In the genomic region with DNA sequence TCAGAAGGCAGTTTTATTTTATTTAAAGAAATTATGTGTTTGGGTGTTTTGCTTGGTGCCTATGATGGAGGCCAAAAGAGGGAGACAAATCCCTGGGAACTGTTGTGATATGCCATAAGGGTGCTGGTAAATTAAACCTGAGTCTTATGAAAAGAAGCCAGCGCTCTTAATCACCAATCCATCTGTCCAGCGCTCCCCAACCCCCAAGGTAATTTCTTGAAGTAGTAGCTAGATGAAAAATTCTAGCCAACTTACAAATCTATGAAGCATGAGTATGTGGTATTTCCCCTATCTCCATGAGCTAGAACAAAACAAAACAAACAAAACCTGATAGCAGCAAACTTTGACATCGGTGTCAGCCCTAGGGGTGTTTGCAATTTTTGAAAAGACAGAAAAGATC, we compare ENCODE assay signal across 8 mouse cellular contexts. TPM values are rescaled to one million over a fixed set of nuclear protein-coding genes. Genes with fewer than 3 reads are reported as not detected.
DNase-seq lines count a peak whose midpoint lies in the region; ATAC-seq lines count a peak whose summit lies in the region.

No protein-coding gene starts in this region.

- no peak overlapping the region for H3K27ac ChIP-seq in forebrain, embryonic 12.5 days
- H3K27ac ChIP-seq in forebrain, embryonic 10.5 days, result no peak overlapping the region
- H3K27ac ChIP-seq in limb, embryonic 12.5 days, result no peak overlapping the region
- no peak overlapping the region for H3K27ac ChIP-seq in limb, embryonic 10.5 days
- H3K27ac ChIP-seq in hindbrain, embryonic 13.5 days, result no peak overlapping the region

- H3K36me3 ChIP-seq in forebrain, embryonic 12.5 days (replicated peaks), result no peaks in the 10 kb centered on the region
- peaks cover 4% of the 10 kb centered on the region for H3K36me3 ChIP-seq in forebrain, embryonic 10.5 days (replicated peaks)
- H3K36me3 ChIP-seq in limb, embryonic 12.5 days, result peaks cover 9% of the 10 kb centered on the region; the same call in 1 of the 2 replicates
- H3K36me3 ChIP-seq in limb, embryonic 10.5 days, result 0 out of 2 replicates have a peak, but pooled peaks cover 3% of the 10 kb centered on the region
- peaks cover 5% of the 10 kb centered on the region for H3K36me3 ChIP-seq in hindbrain, embryonic 13.5 days

- no peak overlapping the region for H3K4me3 ChIP-seq in forebrain, embryonic 12.5 days (replicated peaks)
- H3K4me3 ChIP-seq in forebrain, embryonic 10.5 days, result no peak overlapping the region; the same call in 1 of the 2 replicates
- no peak overlapping the region for H3K4me3 ChIP-seq in limb, embryonic 12.5 days (replicated peaks)
- H3K4me3 ChIP-seq in limb, embryonic 10.5 days, result no peak overlapping the region
- no peak overlapping the region for H3K4me3 ChIP-seq in hindbrain, embryonic 13.5 days

- no peaks in the 10 kb centered on the region for H3K27me3 ChIP-seq in forebrain, embryonic 12.5 days
- H3K27me3 ChIP-seq in forebrain, embryonic 10.5 days (ENCODE audit: poor library complexity, severe bottlenecking), result no peaks in the 10 kb centered on the region
- no peaks in the 10 kb centered on the region for H3K27me3 ChIP-seq in limb, embryonic 12.5 days
- H3K27me3 ChIP-seq in limb, embryonic 10.5 days (ENCODE audit: low read depth, poor library complexity, severe bottlenecking), result no peaks in the 10 kb centered on the region
- no peaks in the 10 kb centered on the region for H3K27me3 ChIP-seq in hindbrain, embryonic 13.5 days

- 88% methylated on average over 3 of the region's 3 CpGs for WGBS in forebrain, embryonic 12.5 days
- 83% methylated on average over 3 of the region's 3 CpGs for WGBS in forebrain, embryonic 10.5 days
- WGBS in limb, embryonic 12.5 days, result 83% methylated on average over 3 of the region's 3 CpGs
- 88% methylated on average over 3 of the region's 3 CpGs for WGBS in limb, embryonic 10.5 days
- WGBS in hindbrain, embryonic 13.5 days, result 74% methylated on average over 3 of the region's 3 CpGs

- peak overlapping the region; percentile 63; the same call in 1 of the 2 replicates for H3K4me2 ChIP-seq in forebrain, embryonic 12.5 days
- peak overlapping the region; percentile 70 for H3K4me2 ChIP-seq in limb, embryonic 12.5 days
- H3K4me2 ChIP-seq in hindbrain, embryonic 13.5 days, result peak overlapping the region; percentile 68

- no peak overlapping the region for H3K9ac ChIP-seq in forebrain, embryonic 12.5 days
- H3K9ac ChIP-seq in limb, embryonic 12.5 days (replicated peaks), result no peak overlapping the region
- H3K9ac ChIP-seq in hindbrain, embryonic 13.5 days, result no peak overlapping the region

- DNase-seq in forebrain, embryonic 10.5 days (ENCODE audit: extremely low spot score, low spot score), result no peak
- DNase-seq in limb, embryonic 10.5 days (ENCODE audit: low spot score), result no peak
- DNase-seq in naive thymus-derived CD4-positive, alpha-beta T cell, adult 2 months (ENCODE audit: low read depth), result peak; percentile 25
- no peak for DNase-seq in embryo, embryonic 10.5 days (ENCODE audit: low spot score)
- DNase-seq in layer of hippocampus, postnatal 25 days (ENCODE audit: extremely low spot score in 1 of 2, low spot score in 1 of 2), result no peak

- peaks cover 18% of the 10 kb centered on the region for H3K4me1 ChIP-seq in forebrain, embryonic 12.5 days
- peaks cover 25% of the 10 kb centered on the region for H3K4me1 ChIP-seq in forebrain, embryonic 10.5 days
- peaks cover 18% of the 10 kb centered on the region; the same call in 1 of the 2 replicates for H3K4me1 ChIP-seq in limb, embryonic 12.5 days (replicated peaks)
- peaks cover 17% of the 10 kb centered on the region for H3K4me1 ChIP-seq in limb, embryonic 10.5 days
- peaks cover 30% of the 10 kb centered on the region for H3K4me1 ChIP-seq in hindbrain, embryonic 13.5 days (replicated peaks)

- no peak for ATAC-seq in forebrain, embryonic 12.5 days (ENCODE audit: low FRiP score)
- no peak for ATAC-seq in limb, embryonic 12.5 days (ENCODE audit: insufficient number of reproducible peaks, insufficient read depth, low FRiP score, low TSS enrichment, low read depth)
- ATAC-seq in hindbrain, embryonic 13.5 days (ENCODE audit: low FRiP score), result no peak

- no peaks in the 10 kb centered on the region for H3K9me3 ChIP-seq in forebrain, embryonic 12.5 days
- H3K9me3 ChIP-seq in forebrain, embryonic 10.5 days, result no peaks in the 10 kb centered on the region
- no peaks in the 10 kb centered on the region for H3K9me3 ChIP-seq in limb, embryonic 12.5 days
- no peaks in the 10 kb centered on the region for H3K9me3 ChIP-seq in limb, embryonic 10.5 days (replicated peaks)
- no peaks in the 10 kb centered on the region for H3K9me3 ChIP-seq in hindbrain, embryonic 13.5 days

RNA-seq across cellular contexts. Expression of gene Mapkbp1, which starts 1.2 kb away (rescaled TPM):
- 4.6 and 5.3 TPM in 2 replicates for polyA plus RNA-seq in forebrain, embryonic 12.5 days (2016; fragmentation: Nextera tagmentation; extraction: Ambion mirVana)
- 3.5 and 3.7 TPM in 2 replicates for polyA plus RNA-seq in forebrain, embryonic 10.5 days (2016; fragmentation: Nextera tagmentation; extraction: Ambion mirVana)
- polyA plus RNA-seq in limb, embryonic 12.5 days (2016; fragmentation: Nextera tagmentation; extraction: Ambion mirVana), result 3.4 and 4.9 TPM in 2 replicates
- 2.8 and 4.5 TPM in 2 replicates for polyA plus RNA-seq in limb, embryonic 10.5 days (2016; fragmentation: Nextera tagmentation; extraction: Ambion mirVana)
- 4.9 and 6.2 TPM in 2 replicates for polyA plus RNA-seq in hindbrain, embryonic 13.5 days (2015; fragmentation: Nextera tagmentation; extraction: Ambion mirVana)
- 10 to 100 TPM; 41.3 to 51.0 TPM for total RNA-seq in layer of hippocampus, postnatal 25 days (2021)

RNA-seq across cellular contexts. Expression of gene Jmjd7, which starts 56.0 kb away (rescaled TPM):
- polyA plus RNA-seq in forebrain, embryonic 12.5 days (2016; fragmentation: Nextera tagmentation; extraction: Ambion mirVana), result 19.3 and 20.2 TPM in 2 replicates
- polyA plus RNA-seq in forebrain, embryonic 10.5 days (2016; fragmentation: Nextera tagmentation; extraction: Ambion mirVana), result 22.3 and 24.9 TPM in 2 replicates
- 21.1 and 24.3 TPM in 2 replicates for polyA plus RNA-seq in limb, embryonic 12.5 days (2016; fragmentation: Nextera tagmentation; extraction: Ambion mirVana)
- 19.8 and 25.1 TPM in 2 replicates for polyA plus RNA-seq in limb, embryonic 10.5 days (2016; fragmentation: Nextera tagmentation; extraction: Ambion mirVana)
- 23.5 and 25.9 TPM in 2 replicates for polyA plus RNA-seq in hindbrain, embryonic 13.5 days (2015; fragmentation: Nextera tagmentation; extraction: Ambion mirVana)
- 1 to 10 TPM; 4.2 to 5.3 TPM for total RNA-seq in layer of hippocampus, postnatal 25 days (2021)

RNA-seq across cellular contexts. Expression of gene Gm28042, which starts 56.0 kb away (rescaled TPM):
- polyA plus RNA-seq in forebrain, embryonic 12.5 days (2016; fragmentation: Nextera tagmentation; extraction: Ambion mirVana), result 6.9 and 7.3 TPM in 2 replicates
- 4.2 and 5.9 TPM in 2 replicates for polyA plus RNA-seq in forebrain, embryonic 10.5 days (2016; fragmentation: Nextera tagmentation; extraction: Ambion mirVana)
- 4.6 and 5.0 TPM in 2 replicates for polyA plus RNA-seq in limb, embryonic 12.5 days (2016; fragmentation: Nextera tagmentation; extraction: Ambion mirVana)
- 3.6 and 4.3 TPM in 2 replicates for polyA plus RNA-seq in limb, embryonic 10.5 days (2016; fragmentation: Nextera tagmentation; extraction: Ambion mirVana)
- 5.2 and 5.6 TPM in 2 replicates for polyA plus RNA-seq in hindbrain, embryonic 13.5 days (2015; fragmentation: Nextera tagmentation; extraction: Ambion mirVana)
- 1 to 10 TPM; 1.5 to 2.1 TPM for total RNA-seq in layer of hippocampus, postnatal 25 days (2021)
